Mouse (Mus musculus): ENCODE data around the gene Gjc1.

Gene Gjc1

GRCm38 (mm10) chr11:102814881-102815280 lies 4.6 kb downstream of the Gjc1 start:
- no peak for DNase-seq (ENCODE audit: low spot score)

- no peak for DNase-seq (ENCODE audit: low spot score)
Observed at GRCm38 (mm10) chr11:102810721-102811485, 8.6 kb downstream of the Gjc1 start.

GRCm38 (mm10) chr11:102808246-102808645 lies 11.3 kb downstream of the Gjc1 start:
- no peak for DNase-seq (ENCODE audit: low spot score)

GRCm38 (mm10) chr11:102803453-102803852 lies 16.0 kb downstream of the Gjc1 start:
- no peak for DNase-seq (ENCODE audit: low spot score)

DNA sequence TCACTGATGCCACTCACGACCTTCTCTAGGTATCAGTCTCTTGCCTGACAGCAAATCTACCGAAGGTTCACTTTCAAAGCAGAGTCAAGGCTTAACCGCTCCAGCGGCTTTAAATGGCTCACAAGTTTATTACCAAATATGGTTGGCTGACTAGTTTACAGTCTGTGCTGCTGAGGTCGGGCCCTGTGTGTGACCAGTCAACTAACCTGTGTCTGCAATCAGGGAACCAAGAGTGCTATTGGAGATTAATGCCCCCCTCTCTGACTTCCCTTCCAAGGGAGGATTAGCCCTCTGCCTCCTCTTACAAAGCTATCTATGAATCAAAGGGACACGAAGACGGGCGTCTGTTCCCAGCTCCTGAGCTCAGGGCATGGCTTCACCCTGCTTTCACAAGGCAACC lies 25.3 kb downstream of the Gjc1 start:
- no peak for DNase-seq (ENCODE audit: low spot score)

GRCm38 (mm10) chr11:102791682-102792445 lies 27.6 kb downstream of the Gjc1 start:
- DNase-seq (ENCODE audit: low spot score) = no peak

- no peak for DNase-seq (ENCODE audit: low spot score)
Observed at GRCm38 (mm10) chr11:102787688-102788177, 31.8 kb downstream of the Gjc1 start.

DNA sequence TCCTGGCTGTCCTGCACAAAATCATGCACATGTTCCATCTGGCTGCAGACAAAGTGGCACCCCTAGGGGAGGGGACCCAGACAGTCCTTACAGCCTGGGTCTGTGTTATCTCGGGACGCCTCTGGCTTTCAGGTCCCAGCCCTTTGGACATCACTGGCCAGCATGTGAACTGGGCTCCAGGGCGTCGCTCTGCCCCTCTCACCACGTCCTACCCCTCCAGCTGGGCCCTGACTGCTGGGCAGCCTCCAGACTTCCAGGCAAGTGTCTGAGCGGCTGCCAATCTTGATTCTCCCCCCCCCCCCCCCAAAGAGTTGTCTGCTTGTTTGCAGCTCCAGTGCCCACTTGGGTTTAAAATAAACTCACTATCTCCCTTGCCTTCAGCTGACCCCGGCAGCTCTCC lies 36.1 kb downstream of the Gjc1 start:
- DNase-seq (ENCODE audit: low spot score) = no peak

GRCm38 (mm10) chr11:102781523-102781922 lies 38.0 kb downstream of the Gjc1 start:
- no peak for DNase-seq (ENCODE audit: low spot score)

DNA sequence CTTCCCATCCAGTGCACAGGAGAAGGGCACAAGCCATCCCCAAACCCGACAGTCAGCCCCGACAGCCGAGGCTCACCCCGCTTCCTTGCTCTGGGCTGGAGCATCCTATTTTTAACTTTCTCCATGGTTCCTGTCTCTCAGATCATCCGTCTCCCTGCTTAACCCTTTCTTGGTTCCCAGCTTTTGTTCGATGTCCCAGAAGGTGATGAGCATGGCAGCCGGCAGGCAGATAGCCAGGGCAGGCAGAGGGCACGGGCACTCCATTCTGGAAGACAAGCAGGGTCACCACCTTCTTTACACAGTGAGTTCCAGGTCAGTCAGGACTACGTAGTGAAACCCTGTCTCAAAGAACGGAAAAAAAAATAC lies 38.5 kb downstream of the Gjc1 start:
- DNase-seq (ENCODE audit: low spot score) = no peak

DNA sequence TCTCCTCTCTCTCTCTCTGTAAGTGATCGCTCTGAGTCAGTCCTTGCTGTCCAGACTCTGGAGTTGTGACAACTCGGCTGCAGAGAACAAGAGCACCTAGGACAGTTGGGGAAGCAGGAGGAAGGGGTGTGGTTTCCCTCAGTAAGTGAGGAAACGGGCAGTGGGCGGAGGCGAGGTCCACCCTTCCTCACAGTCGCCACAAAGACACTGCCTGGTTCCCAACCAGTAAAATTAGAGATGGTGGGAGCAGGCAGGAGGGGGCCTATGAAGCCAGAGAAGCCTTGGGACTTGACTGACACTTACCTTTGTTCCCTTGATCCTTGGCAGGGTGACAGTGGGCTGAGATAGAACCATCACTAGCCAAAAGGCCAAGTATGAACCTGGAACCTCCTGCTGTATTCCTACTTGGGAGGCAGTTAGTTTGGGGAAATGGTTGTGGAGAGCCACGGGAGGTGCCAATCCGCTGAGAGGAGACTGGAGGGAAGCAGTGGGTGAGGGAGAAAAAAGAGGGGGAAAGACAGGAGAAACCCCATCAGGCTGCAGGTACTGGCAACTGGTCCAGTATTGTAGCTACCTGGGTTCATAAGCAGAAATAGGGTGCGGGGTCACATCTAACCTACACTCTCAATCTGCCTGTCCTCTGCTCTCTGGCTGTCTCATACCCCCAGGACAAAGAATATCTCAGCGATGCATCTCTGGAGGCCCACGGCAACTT lies 39.1 kb downstream of the Gjc1 start:
- DNase-seq (ENCODE audit: low spot score) = no peak

- no peak for DNase-seq (ENCODE audit: low spot score)
Observed at GRCm38 (mm10) chr11:102779824-102780223, 39.7 kb downstream of the Gjc1 start.

DNA sequence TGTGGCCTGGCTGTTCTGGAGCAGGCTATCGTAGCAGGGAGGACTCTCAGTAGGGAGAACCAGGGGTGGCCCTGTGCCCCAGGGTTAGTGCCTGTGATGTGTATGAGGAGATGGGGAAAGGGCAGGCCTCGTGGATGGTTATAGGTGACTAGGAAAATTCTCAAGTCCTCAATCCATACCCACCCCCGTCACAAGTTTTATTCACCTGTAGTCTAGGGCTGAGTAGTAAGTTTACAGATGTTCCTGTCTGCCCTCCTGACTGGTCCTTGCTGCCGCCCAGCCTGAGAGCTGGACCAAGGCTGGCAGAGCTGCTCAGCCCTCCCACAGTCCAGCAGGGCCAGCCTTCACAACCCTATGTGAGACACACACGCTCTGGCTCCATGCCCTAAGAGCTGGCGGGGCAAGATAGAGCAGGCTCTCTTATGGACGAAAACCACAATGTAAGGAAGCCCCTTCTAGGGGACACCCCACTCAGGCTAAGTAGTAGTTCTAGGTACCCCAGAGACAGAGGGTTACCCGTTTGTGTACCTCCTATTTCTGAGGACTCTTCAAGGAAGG lies 40.3 kb downstream of the Gjc1 start:
- no peak for DNase-seq (ENCODE audit: low spot score)

DNA sequence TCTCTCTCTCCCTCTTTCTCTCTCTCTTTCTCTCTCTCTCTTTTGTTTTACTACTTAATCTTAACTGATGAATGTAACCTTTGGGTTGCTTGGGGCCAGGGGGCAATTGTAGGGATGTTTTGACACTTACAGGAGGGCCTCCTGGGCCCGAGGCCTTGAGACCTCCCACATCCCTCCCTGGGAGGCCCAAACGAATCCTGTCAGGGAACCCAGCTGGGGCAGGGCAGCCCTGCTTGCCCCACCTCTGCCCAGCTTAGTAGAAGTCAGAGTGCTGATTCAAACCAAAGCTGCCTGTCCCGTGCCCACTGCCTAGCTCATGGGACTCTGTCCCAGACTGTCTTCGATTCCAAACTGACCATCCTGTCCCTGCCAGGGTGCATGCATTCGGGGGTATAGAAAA lies 40.9 kb downstream of the Gjc1 start:
- DNase-seq (ENCODE audit: low spot score) = no peak

DNA sequence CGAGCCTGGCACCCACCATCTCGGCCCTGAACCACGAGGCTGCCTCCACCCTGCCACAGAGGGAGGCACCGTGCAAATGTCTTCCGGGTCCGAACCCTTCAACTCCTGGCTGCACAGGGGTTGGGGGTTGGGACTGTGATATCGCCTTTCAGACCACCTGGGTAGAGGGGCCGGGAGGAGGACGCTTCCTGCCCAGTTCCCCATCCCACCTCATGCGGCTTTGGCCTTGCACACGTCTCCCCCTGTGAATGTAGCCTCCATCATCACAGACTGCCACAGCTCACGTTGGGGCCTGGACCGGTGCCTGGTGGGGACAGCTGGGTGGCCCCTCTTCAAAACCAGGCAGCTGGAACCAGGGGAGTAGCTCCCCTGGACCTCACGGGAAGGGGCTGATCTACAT lies 41.3 kb downstream of the Gjc1 start:
- no peak for DNase-seq (ENCODE audit: low spot score)

GRCm38 (mm10) chr11:102777598-102777997 lies 41.9 kb downstream of the Gjc1 start:
- no peak for DNase-seq (ENCODE audit: low spot score)

- peak; percentile 38 for DNase-seq (ENCODE audit: low spot score)
Observed at GRCm38 (mm10) chr11:102774621-102775141, 44.8 kb downstream of the Gjc1 start.

DNA sequence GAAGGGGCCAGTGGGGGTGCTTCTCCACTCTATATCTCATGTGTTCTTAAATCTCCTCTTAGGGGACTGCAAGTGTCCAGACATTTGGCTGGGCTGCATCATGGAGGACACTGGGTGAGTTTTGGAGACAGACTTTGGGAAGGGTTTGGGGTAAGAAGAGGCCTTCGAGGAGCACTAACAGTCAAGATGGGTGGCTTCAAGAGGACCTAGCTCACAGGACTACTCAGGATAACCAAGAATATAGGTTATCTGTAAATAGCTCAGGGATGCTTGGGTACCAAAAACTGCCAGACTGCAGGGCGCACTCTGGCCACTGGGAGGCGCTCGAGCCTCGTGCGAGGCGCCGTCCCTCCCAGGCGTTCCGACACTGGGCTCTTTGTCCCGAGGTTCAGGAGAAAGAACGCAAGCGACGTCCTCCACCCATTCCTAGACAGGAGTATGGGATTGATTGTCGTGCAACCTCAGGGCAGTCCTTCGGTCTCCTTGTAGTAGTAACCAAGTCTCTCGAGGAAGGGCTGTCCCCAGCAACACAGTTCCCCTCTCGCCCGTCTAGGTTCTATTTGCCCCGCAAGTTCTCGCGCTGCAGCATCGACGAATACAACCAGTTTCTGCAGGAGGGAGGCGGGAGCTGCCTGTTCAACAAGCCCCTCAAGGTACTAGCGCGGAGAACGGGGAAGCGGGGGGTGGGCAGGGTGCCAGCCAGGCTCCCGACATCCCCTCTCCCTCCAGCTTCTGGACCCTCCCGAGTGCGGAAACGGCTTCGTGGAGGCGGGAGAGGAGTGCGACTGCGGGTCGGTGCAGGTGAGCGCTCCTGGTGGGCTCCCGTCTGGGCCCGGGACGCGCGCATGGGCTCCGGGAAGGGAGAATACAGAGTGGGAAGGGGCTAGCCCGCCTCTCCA lies 45.5 kb downstream of the Gjc1 start:
- DNase-seq (ENCODE audit: low spot score) = peak; percentile 76

DNA sequence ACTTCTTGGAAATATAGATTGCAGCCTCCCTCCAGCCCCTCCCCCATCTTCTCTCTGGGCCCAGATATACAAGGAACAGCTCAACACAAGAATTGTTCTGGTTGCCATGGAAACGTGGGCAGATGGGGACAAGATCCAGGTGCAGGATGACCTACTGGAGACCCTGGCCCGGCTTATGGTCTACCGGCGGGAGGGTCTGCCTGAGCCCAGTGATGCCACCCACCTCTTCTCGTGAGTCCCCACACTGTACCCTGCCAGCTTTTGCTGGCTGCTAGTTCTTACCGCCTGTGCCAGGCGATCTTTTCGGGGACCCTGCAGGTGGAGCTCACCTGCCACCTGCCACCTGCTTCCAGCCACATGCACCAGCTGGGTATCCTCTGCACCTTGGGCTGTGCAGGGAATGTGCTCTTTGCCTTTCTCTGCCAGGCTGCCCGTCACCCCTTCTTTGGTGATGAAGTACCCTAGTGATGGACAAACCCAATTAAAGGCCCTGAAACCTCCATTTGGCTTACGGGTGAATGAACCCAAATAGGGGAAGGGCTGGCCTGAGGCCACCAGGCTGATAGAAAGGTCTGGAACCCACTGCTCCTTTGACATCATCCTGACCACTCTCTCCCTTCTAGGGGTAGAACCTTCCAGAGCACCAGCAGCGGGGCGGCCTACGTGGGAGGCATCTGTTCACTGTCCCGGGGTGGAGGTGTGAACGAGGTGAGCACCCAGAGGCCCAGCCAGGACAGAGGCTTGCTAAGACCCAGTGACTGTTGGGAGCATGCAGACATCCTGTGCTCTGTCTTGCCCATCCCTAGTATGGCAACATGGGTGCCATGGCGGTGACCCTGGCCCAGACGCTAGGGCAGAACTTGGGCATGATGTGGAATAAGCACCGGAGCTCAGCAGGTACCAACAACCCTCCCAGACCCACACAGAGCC lies 46.5 kb downstream of the Gjc1 start:
- no peak for DNase-seq (ENCODE audit: low spot score)
